Mouse (Mus musculus): ENCODE results near the gene Zfyve28.

DNA sequence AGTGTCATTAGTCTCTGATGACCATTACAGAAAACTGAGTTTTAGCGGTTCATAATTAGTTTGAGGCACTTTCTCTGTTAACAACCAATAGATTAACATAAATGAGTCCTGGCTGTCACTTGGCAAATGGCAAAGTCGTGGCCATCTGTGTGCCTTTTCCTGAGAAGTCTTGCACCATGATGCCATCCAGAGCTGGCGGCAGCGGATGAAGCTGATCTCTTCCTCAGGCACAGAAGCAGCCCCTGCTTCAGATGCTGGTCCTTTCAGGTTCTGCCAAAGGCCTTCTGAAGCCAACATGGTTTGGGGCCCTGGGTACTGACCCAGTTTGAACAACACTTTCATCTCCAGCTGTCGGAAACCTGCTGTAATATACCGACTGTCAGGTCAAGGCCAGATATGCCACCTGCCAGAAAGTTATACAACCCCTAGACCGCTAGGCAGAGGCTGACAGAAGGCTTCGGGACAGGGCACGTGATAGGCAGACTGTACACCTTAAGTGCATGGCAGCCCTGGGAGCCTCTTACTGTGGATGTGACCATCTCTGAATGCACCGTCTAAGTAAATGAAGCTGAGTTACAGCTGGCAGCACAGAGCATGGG lies 10.8 kb upstream of the Zfyve28 start:
- TF ChIP-seq POLR2A (IDR thresholded peaks at IDR 0.05; ENCODE audit: borderline replicate concordance, control insufficient read depth, low read depth, low read length): no peak
- TF ChIP-seq CTCF (IDR thresholded peaks at IDR 0.05; ENCODE audit: control insufficient read depth, insufficient read depth, low read length): no peak
